Mouse (Mus musculus) G1E (cell line): ENCODE results near the gene Galnt17. TPM values are rescaled to one million over a fixed set of nuclear protein-coding genes. Genes with fewer than 3 reads are reported as not detected.

Experiments used
- ATAC-seq: 2 replicates; pipeline ENCODE4 v1.8.0; 2016; ENCODE audit warnings: mild to moderate bottlenecking; ENCODE audit not compliant: insufficient number of reproducible peaks, poor library complexity, low FRiP score, severe bottlenecking; ENCODE audit errors: extremely low read depth
- DNase-seq: peaks from one replicate; pipeline ENCODE4 v3.0.0; 2012; ENCODE audit warnings: low spot score
- H3K27me3 ChIP-seq: 2 replicates; pipeline ENCODE4 v1.6.1; 2012; ENCODE audit warnings: mild to moderate bottlenecking, low read length, inconsistent platforms; ENCODE audit not compliant: insufficient read depth
- H3K36me3 ChIP-seq: replicated peaks from 2 replicates; pipeline ENCODE3; 2012; ENCODE audit warnings: mild to moderate bottlenecking, inconsistent platforms
- H3K4me1 ChIP-seq: 2 replicates; pipeline ENCODE4 v1.6.1; 2012; ENCODE audit warnings: low read depth, low read length, inconsistent platforms, mixed read lengths; ENCODE audit not compliant: insufficient read depth
- H3K4me3 ChIP-seq: 2 replicates; pipeline ENCODE4 v1.5.1; 2012; ENCODE audit warnings: low read depth, mild to moderate bottlenecking, inconsistent platforms, low read length, moderate library complexity, mixed read lengths
- H3K9me3 ChIP-seq: replicated peaks from 2 replicates; pipeline ENCODE4 v1.6.1; 2012; ENCODE audit warnings: inconsistent platforms
- CTCF ChIP-seq: IDR thresholded peaks from 2 replicates; pipeline ENCODE4 v1.5.1; 2012; ENCODE audit warnings: low read depth, low read length, inconsistent platforms, mixed read lengths
- GATA1 ChIP-seq: IDR thresholded peaks from 2 replicates; pipeline ENCODE4 v1.6.1; 2012; ENCODE audit warnings: borderline replicate concordance, low read length, inconsistent platforms, mixed read lengths
- GATA2 ChIP-seq: IDR thresholded peaks from 2 replicates; pipeline ENCODE4 v1.6.1; 2012; ENCODE audit warnings: low read depth, low read length, inconsistent platforms, borderline replicate concordance
- POLR2AphosphoS5 ChIP-seq: IDR thresholded peaks from 2 replicates; pipeline ENCODE4 v1.6.1; 2012; ENCODE audit warnings: low read depth, low read length, inconsistent platforms; ENCODE audit not compliant: insufficient replicate concordance
- TAL1 ChIP-seq: conservative IDR thresholded peaks from 2 replicates; pipeline ENCODE4 v1.6.1; 2012; ENCODE audit warnings: low read depth, low read length, inconsistent platforms, mixed read lengths
- polyA plus RNA-seq: library from polyadenylated mRNA; stranded (reverse); fragments of >175 nt; gene quantifications from 2 replicates; pipeline ENCODE4 v1.2.3, GENCODE M21; 2012
- total RNA-seq, 2 experiments: library from RNA; stranded (forward) in 1 of 2; stranded (reverse) in 1 of 2; fragments of 200-1000 nt in 1 of 2; fragments of >200 nt in 1 of 2; fragmentation: Nextera tagmentation in 1 of 2; gene quantifications; 2 replicates each; pipeline ENCODE4 v1.2.3; 2014 to 2017

Galnt17 gene
- total and polyA plus RNA-seq, 3 experiments, result 0.22 TPM; not detected in 2

- peaks cover 40% of the 10 kb centered on the region for H3K9me3 ChIP-seq
- ATAC-seq (no peak), DNase-seq (no peak)
- H3K4me1 ChIP-seq, result no peaks in the 10 kb centered on the region
- no peak overlapping the region for H3K4me3 ChIP-seq
- H3K36me3 ChIP-seq, result no peaks in the 10 kb centered on the region
- H3K27me3 ChIP-seq, result no peaks in the 10 kb centered on the region
- TF ChIP-seq POLR2AphosphoS5 (no peak), TAL1 (no peak), GATA1 (no peak), GATA2 (no peak)
Measured at GRCm38 (mm10) chr5:130952361-130952760, 355.9 kb downstream of the Galnt17 start.

- no peak for DNase-seq
- TF ChIP-seq GATA2, result no peak
- no peak for TF ChIP-seq POLR2AphosphoS5
- no peak for TF ChIP-seq GATA1
- no peak for TF ChIP-seq TAL1
- TF ChIP-seq CTCF, result 0 out of 2 replicates have a peak, but pooled peaks have one; percentile 1
- H3K9me3 ChIP-seq, result peaks cover 38% of the 10 kb centered on the region
- no peaks in the 10 kb centered on the region for H3K36me3 ChIP-seq
- no peaks in the 10 kb centered on the region for H3K27me3 ChIP-seq
- ATAC-seq, result no peak
- no peaks in the 10 kb centered on the region for H3K4me1 ChIP-seq
- no peak overlapping the region for H3K4me3 ChIP-seq
Measured at GRCm38 (mm10) chr5:130950894-130951400, 357.4 kb downstream of the Galnt17 start.

- H3K4me3 ChIP-seq, result no peak overlapping the region
- peaks cover 44% of the 10 kb centered on the region for H3K9me3 ChIP-seq
- no peaks in the 10 kb centered on the region for H3K4me1 ChIP-seq
- no peak for DNase-seq
- no peaks in the 10 kb centered on the region for H3K36me3 ChIP-seq
- no peak for TF ChIP-seq TAL1
- TF ChIP-seq POLR2AphosphoS5, result no peak
- no peak for TF ChIP-seq GATA1
- no peak for TF ChIP-seq GATA2
- TF ChIP-seq CTCF, result no peak
- no peaks in the 10 kb centered on the region for H3K27me3 ChIP-seq
- no peak for ATAC-seq
Measured at GRCm38 (mm10) chr5:130950421-130950820, 357.9 kb downstream of the Galnt17 start.

- Histone ChIP-seq H3K27me3 (no peaks in the 10 kb centered on the region), H3K4me3 (no peak overlapping the region), H3K4me1 (no peaks in the 10 kb centered on the region), H3K36me3 (no peaks in the 10 kb centered on the region), H3K9me3 (peaks cover 47% of the 10 kb centered on the region)
- DNase-seq (no peak), ATAC-seq (no peak)
- TF ChIP-seq GATA2, result no peak
- no peak for TF ChIP-seq GATA1
- TF ChIP-seq CTCF, result no peak
- no peak for TF ChIP-seq TAL1
- no peak for TF ChIP-seq POLR2AphosphoS5
Measured at GRCm38 (mm10) chr5:130949710-130950109, 358.6 kb downstream of the Galnt17 start.

- TF ChIP-seq CTCF (no peak), TAL1 (no peak), POLR2AphosphoS5 (no peak), GATA1 (no peak), GATA2 (no peak)
- H3K27me3 ChIP-seq, result no peaks in the 10 kb centered on the region
- H3K4me1 ChIP-seq, result no peaks in the 10 kb centered on the region
- peaks cover 60% of the 10 kb centered on the region for H3K9me3 ChIP-seq
- no peak overlapping the region for H3K4me3 ChIP-seq
- DNase-seq (no peak), ATAC-seq (no peak)
- H3K36me3 ChIP-seq, result no peaks in the 10 kb centered on the region
Measured at GRCm38 (mm10) chr5:130938911-130939608, 369.2 kb downstream of the Galnt17 start.

- Histone ChIP-seq H3K4me1 (no peaks in the 10 kb centered on the region), H3K9me3 (peaks cover 62% of the 10 kb centered on the region), H3K27me3 (no peaks in the 10 kb centered on the region), H3K4me3 (no peak overlapping the region), H3K36me3 (no peaks in the 10 kb centered on the region)
- DNase-seq, result no peak
- ATAC-seq, result no peak
- TF ChIP-seq GATA1 (no peak), GATA2 (no peak), CTCF (no peak), TAL1 (no peak), POLR2AphosphoS5 (no peak)
Measured at GRCm38 (mm10) chr5:130938274-130938741, 370.0 kb downstream of the Galnt17 start.
